Mouse (Mus musculus): ENCODE measurements at regions not wholly inside any gene's neighbourhood (a gene's known extent, or its start where the extent isn't known, plus 50 kb on each side); places are given as distances from the start of the nearest gene placed in this dataset.

DNA sequence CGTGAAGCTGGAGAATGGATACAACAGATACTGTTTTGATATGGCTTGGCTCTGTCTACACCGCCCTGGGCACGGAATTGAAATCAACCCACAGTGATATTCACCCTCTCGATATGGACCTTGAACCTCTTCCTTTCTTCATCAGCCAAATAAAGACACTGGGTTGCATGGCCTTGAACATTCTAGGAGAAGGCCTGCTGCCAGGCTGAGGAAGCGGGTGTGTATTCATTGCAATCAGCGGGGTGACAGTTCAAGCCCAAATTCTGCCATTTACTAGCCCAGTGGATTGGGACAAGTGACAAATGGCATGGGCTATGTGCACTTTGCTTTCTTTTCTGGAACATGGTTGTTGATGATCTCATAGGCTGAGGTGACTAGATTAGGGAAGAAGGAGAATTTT lies 92.1 kb upstream of the Cdh5 start:
- no peaks in the 10 kb centered on the region for H3K36me3 ChIP-seq
- no peak overlapping the region for H3K9ac ChIP-seq

DNA sequence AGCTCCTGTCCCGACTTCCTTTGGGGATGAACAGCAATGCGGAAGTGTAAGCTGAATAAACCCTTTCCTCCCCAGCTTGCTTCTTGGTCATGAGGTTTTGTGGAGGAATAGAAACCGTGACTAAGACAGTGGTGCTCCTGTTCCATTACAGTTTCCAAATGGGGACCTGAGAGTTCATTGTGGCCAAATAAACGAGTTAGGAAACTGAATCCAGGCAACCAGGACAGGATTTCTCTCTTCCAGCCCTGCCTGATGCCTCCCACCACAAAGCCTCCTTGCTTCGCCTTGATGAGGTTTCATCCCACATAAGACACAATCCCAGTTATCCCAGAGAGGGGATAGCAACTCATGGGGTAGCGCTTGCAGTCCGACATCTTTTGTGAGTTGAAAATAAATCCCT lies 79.2 kb upstream of the Cdh5 start:
- H3K4me2 ChIP-seq: no peak overlapping the region
- peak overlapping the region; percentile 95 for H3K27ac ChIP-seq
- H3K9ac ChIP-seq: peak overlapping the region; percentile 46; the same call in 1 of the 2 replicates
- H3K4me1 ChIP-seq: peaks cover 45% of the 10 kb centered on the region
- H3K27me3 ChIP-seq: no peaks in the 10 kb centered on the region
- H3K36me3 ChIP-seq: no peaks in the 10 kb centered on the region
- 41% methylated on average over 7 of the region's 7 CpGs for WGBS
- no peaks in the 10 kb centered on the region for H3K9me3 ChIP-seq
- ATAC-seq (ENCODE audit: insufficient number of reproducible peaks, insufficient read depth, low FRiP score, low TSS enrichment, low read depth): no peak
- no peak overlapping the region for H3K4me3 ChIP-seq

More for the DNA sequence above, 92.1 kb upstream of the Cdh5 start:
- WGBS: 89% methylated on average over 6 of the region's 6 CpGs
- Histone ChIP-seq H3K9me3 (no peaks in the 10 kb centered on the region), H3K4me3 (no peak overlapping the region), H3K27ac (no peak overlapping the region), H3K27me3 (no peaks in the 10 kb centered on the region), H3K4me1 (no peaks in the 10 kb centered on the region), H3K4me2 (no peak overlapping the region)
- ATAC-seq (ENCODE audit: insufficient number of reproducible peaks, insufficient read depth, low FRiP score, low TSS enrichment, low read depth): no peak

DNA sequence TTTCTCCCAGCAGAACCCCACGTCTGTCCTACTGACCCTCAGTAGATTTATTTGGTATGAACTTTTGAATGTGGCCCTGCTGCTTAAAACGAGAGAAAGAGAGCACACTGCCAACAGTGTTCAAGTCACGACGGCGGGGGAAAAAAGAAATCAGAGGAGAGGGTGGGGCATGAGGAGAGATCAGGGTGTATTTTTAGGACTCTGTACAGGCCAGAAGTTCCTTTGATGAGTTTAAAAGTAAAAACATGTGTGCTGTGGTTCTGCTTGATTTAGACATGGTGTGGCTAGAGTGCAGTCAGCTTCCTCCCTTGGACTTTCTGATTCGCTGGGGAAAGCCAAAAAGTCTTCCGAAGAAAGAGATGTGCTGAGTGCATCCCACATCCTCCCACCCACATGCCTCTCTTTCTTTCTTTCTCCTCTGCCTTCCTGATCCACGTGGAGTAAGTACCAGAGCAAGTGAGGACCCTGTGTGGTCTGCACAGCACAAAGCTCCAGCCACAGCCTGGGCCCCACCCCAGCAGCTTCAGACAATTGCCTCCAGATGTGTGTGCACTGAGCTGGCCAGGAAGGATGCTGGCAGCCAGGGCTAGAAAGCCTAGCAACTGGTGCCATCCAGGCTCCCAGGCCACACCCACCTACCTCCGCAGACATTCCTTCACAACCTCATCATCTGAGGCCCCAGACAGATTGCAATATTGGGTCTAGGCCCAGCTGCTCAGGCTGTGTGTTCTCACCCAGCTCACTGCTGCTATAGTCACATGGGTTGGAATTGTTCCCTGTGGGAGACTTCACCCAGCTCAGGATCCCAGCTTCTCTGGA lies 78.5 kb upstream of the Cdh5 start:
- 22% methylated on average over 9 of the region's 9 CpGs for WGBS
- H3K36me3 ChIP-seq: no peaks in the 10 kb centered on the region
- H3K4me1 ChIP-seq: peaks cover 51% of the 10 kb centered on the region
- H3K27ac ChIP-seq: peak overlapping the region; percentile 95
- peak; percentile 91 for ATAC-seq (ENCODE audit: insufficient number of reproducible peaks, insufficient read depth, low FRiP score, low TSS enrichment, low read depth)
- peak overlapping the region; percentile 46; the same call in 1 of the 2 replicates for H3K9ac ChIP-seq
- H3K4me3 ChIP-seq: no peak overlapping the region
- 0 out of 2 replicates have a peak overlapping the region, but pooled peaks have one; percentile 9 for H3K4me2 ChIP-seq
- no peaks in the 10 kb centered on the region for H3K27me3 ChIP-seq
- H3K9me3 ChIP-seq: no peaks in the 10 kb centered on the region

DNA sequence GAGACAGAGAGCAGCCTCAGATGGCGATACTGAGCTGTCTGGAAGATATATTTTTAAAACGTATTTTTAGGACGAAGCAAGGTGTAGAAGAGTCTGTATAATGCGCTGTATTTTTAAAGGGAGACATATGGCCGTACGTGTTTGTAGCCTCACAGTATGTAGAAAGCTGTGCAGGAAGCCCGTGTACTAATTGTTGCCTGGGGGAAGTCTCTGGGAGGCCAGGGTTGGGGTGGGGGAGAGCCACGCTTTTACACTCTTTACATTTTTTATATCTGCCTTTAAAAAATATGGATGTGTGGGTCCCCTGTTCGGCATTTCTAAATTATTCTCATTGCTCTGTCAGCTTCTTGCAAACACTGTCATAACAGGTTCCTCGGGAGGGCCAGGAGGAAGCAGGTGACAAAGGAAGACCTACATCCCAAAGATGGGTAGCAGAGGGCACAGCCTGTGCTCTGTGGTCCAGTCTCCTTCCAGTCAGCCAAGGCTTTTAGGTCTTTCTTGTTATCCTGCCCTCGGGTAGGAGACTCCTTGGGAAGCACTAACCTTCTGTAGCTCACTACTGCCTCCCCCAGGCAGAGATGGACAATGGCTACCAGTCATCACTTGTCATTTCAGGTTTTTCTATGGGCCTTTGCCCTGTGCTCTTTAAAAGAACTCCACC lies 74.1 kb upstream of the Cdh5 start:
- Histone ChIP-seq H3K4me2 (no peak overlapping the region), H3K36me3 (no peaks in the 10 kb centered on the region; the same call in 1 of the 2 replicates), H3K4me3 (no peak overlapping the region), H3K27ac (peak overlapping the region; percentile 17), H3K9me3 (peaks cover 13% of the 10 kb centered on the region), H3K4me1 (peaks cover 40% of the 10 kb centered on the region), H3K9ac (no peak overlapping the region), H3K27me3 (no peaks in the 10 kb centered on the region)
- WGBS: 45% methylated on average over 11 of the region's 11 CpGs
- ATAC-seq (ENCODE audit: insufficient number of reproducible peaks, insufficient read depth, low FRiP score, low TSS enrichment, low read depth): no peak

DNA sequence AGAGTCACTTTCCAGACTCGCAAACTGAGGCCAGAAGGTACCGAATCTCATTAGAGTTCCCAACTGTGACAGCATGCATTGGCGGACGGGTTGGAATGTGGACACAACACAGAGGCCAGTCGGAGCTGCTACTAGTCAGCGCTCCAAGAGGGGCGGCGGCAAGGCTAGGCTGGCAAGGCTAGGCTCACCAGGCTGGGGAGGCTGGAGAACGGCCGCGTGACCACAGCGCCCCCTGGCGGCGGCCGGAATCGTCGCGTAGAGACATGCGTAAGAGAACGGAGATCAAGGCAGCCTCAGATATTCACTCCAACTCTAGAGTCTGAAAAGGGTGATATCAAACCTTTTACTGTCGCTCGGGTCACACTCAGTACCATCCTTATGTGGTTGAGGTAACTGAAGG lies 72.8 kb upstream of the Cdh5 start:
- WGBS: under 1% methylated on average over 22 of the region's 22 CpGs
- Histone ChIP-seq H3K27ac (peak overlapping the region; percentile 75), H3K4me1 (peaks cover 27% of the 10 kb centered on the region), H3K4me3 (peak overlapping the region; percentile 20; the same call in 1 of the 2 replicates), H3K4me2 (peak overlapping the region; percentile 49), H3K9me3 (peaks cover 13% of the 10 kb centered on the region), H3K9ac (no peak overlapping the region), H3K27me3 (no peaks in the 10 kb centered on the region), H3K36me3 (no peaks in the 10 kb centered on the region; the same call in 1 of the 2 replicates)
- ATAC-seq (ENCODE audit: insufficient number of reproducible peaks, insufficient read depth, low FRiP score, low TSS enrichment, low read depth): peak; percentile 78; the same call in 1 of the 2 replicates

DNA sequence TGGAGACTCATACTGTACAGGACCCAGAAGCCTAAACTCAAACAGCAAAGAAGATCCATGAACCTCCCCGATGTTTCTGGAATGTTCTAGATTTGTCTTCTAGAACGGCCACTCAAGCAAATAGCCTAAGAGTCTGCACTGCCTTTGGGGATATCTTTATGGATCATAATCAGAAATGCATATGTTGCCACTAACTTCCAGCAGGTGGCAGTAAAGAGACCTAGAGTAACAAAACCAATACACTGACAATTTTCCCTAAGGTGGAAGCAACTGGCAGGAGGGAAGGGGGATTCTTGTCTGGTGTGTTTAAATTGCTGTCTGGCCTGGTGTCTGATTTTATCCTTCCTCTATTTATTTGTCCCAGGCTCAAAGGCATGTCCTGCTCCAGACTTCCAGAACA lies 69.2 kb upstream of the Cdh5 start:
- no peak overlapping the region for H3K4me3 ChIP-seq
- H3K4me1 ChIP-seq: peaks cover 14% of the 10 kb centered on the region
- H3K27ac ChIP-seq: no peak overlapping the region
- H3K9ac ChIP-seq: no peak overlapping the region
- no peak overlapping the region for H3K4me2 ChIP-seq
- ATAC-seq (ENCODE audit: insufficient number of reproducible peaks, insufficient read depth, low FRiP score, low TSS enrichment, low read depth): no peak
- 91% methylated on average over 2 of the region's 2 CpGs for WGBS
- no peaks in the 10 kb centered on the region for H3K27me3 ChIP-seq
- H3K36me3 ChIP-seq: no peaks in the 10 kb centered on the region; the same call in 1 of the 2 replicates
- peaks cover 13% of the 10 kb centered on the region for H3K9me3 ChIP-seq

DNA sequence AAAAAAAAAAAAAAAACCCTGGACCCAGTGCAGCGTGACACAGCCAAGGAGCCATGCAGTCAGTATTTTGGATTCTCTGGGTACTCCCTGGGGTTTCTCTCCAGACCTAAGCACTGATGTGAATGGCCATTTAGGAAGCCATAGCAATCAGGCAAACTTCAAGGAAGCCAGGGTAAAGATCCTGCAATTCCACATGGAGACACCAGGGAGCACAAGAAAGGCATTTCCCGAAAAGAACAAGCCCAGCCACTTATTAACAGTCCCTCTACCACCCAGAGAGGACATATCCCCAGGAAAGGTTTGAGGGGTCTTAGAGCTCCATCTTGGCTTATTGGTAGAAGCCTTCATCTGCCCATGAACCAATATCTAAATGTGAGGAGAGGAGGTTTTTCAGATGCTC lies 68.3 kb upstream of the Cdh5 start:
- H3K4me1 ChIP-seq: peaks cover 5% of the 10 kb centered on the region
- H3K9me3 ChIP-seq: peaks cover 13% of the 10 kb centered on the region
- no peaks in the 10 kb centered on the region; the same call in 1 of the 2 replicates for H3K36me3 ChIP-seq
- H3K4me2 ChIP-seq: no peak overlapping the region
- no peak for ATAC-seq (ENCODE audit: insufficient number of reproducible peaks, insufficient read depth, low FRiP score, low TSS enrichment, low read depth)
- no peak overlapping the region for H3K27ac ChIP-seq
- 51% methylated on average over 2 of the region's 2 CpGs for WGBS
- H3K9ac ChIP-seq: no peak overlapping the region
- no peak overlapping the region for H3K4me3 ChIP-seq
- H3K27me3 ChIP-seq: no peaks in the 10 kb centered on the region

DNA sequence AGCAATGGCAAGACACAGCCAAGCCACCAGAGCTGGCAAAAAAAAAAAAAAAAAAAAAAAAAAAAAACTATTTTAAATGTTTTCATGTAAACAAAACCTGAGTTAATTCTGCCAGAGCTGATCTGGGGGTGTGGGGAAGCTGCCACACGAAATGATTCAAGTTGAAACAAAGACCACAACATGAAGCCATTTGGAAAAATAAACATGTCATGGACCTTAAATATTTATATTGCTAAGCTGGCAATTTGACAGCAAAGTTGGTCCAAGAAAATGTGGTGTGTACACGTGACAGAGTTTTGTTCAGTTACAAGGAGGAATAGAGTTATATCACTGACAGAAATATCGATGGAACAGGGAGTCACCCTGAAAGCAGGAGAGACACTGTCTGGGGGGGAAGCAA lies 67.1 kb upstream of the Cdh5 start:
- H3K9ac ChIP-seq: no peak overlapping the region
- WGBS: 68% methylated on average over 3 of the region's 3 CpGs
- no peaks in the 10 kb centered on the region for H3K27me3 ChIP-seq
- H3K9me3 ChIP-seq: peaks cover 13% of the 10 kb centered on the region
- H3K4me2 ChIP-seq: no peak overlapping the region
- no peak overlapping the region for H3K27ac ChIP-seq
- no peak overlapping the region for H3K4me3 ChIP-seq
- 0 out of 2 replicates have a peak, but pooled peaks cover 4% of the 10 kb centered on the region for H3K4me1 ChIP-seq
- no peaks in the 10 kb centered on the region; the same call in 1 of the 2 replicates for H3K36me3 ChIP-seq
- no peak for ATAC-seq (ENCODE audit: insufficient number of reproducible peaks, insufficient read depth, low FRiP score, low TSS enrichment, low read depth)

DNA sequence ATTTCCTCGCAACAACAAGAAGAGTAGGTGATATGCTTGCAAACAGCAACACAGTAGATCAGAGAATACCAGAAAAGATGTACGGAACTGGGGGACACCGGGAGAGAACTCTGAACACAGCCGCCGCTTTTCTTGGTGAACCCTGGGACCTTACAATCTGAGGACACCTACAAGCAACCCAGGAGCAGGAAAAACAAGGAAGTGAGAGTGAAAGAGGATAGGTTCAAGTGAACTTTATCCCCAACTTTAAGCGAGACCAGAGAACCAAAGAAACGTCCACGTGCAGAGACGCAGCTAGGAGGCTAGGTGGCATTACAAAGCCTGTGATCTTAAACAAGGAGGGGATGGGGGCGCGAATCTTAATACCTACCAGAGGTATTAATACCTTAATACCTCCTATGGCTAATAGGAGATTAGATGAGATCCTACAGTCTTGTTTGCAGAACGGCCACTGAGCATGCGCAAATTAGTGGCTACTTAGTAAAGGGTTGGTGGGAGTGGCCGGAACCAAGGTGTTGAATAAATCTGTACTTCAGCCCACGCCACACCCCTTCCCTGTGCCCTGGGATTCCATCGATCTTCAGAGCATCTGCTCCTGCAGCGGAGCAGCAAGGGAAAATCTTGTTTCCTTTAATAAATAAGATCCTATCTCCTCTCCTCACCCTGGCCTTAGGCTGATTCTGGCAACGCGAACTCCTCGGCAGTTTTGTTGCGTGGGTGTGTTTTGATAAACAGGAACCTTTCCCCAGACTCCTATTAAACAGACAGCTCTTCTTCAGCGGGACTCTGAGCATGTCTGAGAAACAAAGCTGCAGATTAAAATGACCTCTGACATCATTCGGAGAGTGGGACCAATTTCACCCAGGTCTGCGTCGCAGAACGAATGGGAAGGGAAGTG lies 64.6 kb upstream of the Cdh5 start:
- 73% methylated on average over 26 of the region's 26 CpGs for WGBS
- no peak overlapping the region for H3K4me3 ChIP-seq
- H3K9me3 ChIP-seq: 0 out of 2 replicates have a peak, but pooled peaks cover 3% of the 10 kb centered on the region
- no peak overlapping the region for H3K9ac ChIP-seq
- no peak for ATAC-seq (ENCODE audit: insufficient number of reproducible peaks, insufficient read depth, low FRiP score, low TSS enrichment, low read depth)
- H3K27ac ChIP-seq: no peak overlapping the region
- H3K4me1 ChIP-seq: peaks cover 13% of the 10 kb centered on the region
- H3K36me3 ChIP-seq: no peaks in the 10 kb centered on the region; the same call in 1 of the 2 replicates
- no peak overlapping the region for H3K4me2 ChIP-seq
- H3K27me3 ChIP-seq: no peaks in the 10 kb centered on the region

DNA sequence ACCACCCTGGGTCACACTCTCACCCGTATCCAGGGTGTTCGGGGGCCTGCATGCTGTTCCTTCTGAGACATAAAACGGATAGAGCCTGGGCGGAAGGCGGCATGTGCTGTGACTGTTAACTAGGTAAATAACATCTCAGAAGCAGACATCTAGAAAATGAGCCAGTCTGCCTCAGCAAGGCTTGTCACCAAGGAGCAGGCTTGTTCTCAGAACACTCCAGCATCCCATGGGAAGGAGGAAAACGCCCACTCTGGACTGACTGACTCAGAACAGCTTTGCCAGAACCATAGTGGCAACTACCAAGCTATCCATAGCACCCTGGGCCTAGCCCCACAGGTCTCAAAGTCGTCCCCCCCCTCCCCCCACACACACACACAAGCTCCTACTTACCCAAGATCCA lies 63.8 kb upstream of the Cdh5 start:
- H3K27ac ChIP-seq: no peak overlapping the region
- no peaks in the 10 kb centered on the region for H3K9me3 ChIP-seq
- H3K27me3 ChIP-seq: no peaks in the 10 kb centered on the region
- WGBS: 84% methylated on average over 7 of the region's 7 CpGs
- H3K4me3 ChIP-seq: no peak overlapping the region
- H3K36me3 ChIP-seq: no peaks in the 10 kb centered on the region
- H3K9ac ChIP-seq: no peak overlapping the region
- no peak for ATAC-seq (ENCODE audit: insufficient number of reproducible peaks, insufficient read depth, low FRiP score, low TSS enrichment, low read depth)
- no peak overlapping the region for H3K4me2 ChIP-seq
- peaks cover 21% of the 10 kb centered on the region for H3K4me1 ChIP-seq

DNA sequence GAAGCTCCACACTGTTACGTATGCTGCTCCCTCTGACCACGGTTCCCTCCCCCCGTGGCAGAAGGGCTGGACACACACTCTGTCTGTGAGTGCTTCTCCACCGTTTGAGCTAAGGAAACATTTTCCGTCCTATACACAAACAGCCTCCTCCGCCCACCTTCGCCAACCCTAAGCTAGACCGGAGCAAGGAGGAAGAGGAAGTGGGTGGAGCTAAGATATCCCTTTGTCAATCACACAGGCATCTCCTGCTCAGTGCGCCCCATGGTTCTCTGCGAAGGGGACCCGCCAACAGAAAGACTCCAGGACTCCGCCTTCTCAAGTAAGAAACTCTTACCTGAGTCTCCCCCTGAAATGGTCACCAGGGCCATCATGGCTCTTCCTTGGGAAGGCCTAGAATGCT lies 61.9 kb upstream of the Cdh5 start:
- peaks cover 34% of the 10 kb centered on the region for H3K4me1 ChIP-seq
- WGBS: 77% methylated on average over 12 of the region's 12 CpGs

More for the DNA sequence above, 61.9 kb upstream of the Cdh5 start:
- no peak overlapping the region for H3K27ac ChIP-seq
- H3K4me3 ChIP-seq: no peak overlapping the region
- no peak overlapping the region for H3K4me2 ChIP-seq
- no peak for ATAC-seq (ENCODE audit: insufficient number of reproducible peaks, insufficient read depth, low FRiP score, low TSS enrichment, low read depth)
- H3K9me3 ChIP-seq: no peaks in the 10 kb centered on the region
- H3K27me3 ChIP-seq: no peaks in the 10 kb centered on the region
- no peaks in the 10 kb centered on the region for H3K36me3 ChIP-seq
- no peak overlapping the region for H3K9ac ChIP-seq

Data from embryonic facial prominence, embryonic 13.5 days (tissue).